Mouse (Mus musculus) adrenal gland (tissue): ENCODE results near the gene Fuk.
"Not testable (repeated sequence)": the region's sequence is repeated elsewhere in the genome, so short reads cannot be mapped to it uniquely, and the experiment has no call there.

ENCODE experiments used
- intact Hi-C: fragments of 180-260 bp; cut with DNase I; formaldehyde crosslinking; loops from one replicate; pipeline ENCODE4 v1.15.1; 2025
- long read RNA-seq, 2 experiments: library from polyadenylated mRNA; unstranded; transcript quantifications; one replicate each; pipeline ENCODE4 v2.0.0; 2020; ENCODE audit warnings: borderline replicate concordance in 1 of 2; ENCODE audit not compliant: insufficient replicate concordance in 1 of 2

Gene Fuk
- long read RNA-seq, experiment 1, partial matches to known transcripts: 1 of 4 reads
- long read RNA-seq, experiment 1, other reads (novel, unspliced or antisense): 0 of 4 reads
- long read RNA-seq, experiment 2, partial matches to known transcripts: 2 of 2 reads
- long read RNA-seq, experiment 2, other reads (novel, unspliced or antisense): 0 of 2 reads

DNA sequence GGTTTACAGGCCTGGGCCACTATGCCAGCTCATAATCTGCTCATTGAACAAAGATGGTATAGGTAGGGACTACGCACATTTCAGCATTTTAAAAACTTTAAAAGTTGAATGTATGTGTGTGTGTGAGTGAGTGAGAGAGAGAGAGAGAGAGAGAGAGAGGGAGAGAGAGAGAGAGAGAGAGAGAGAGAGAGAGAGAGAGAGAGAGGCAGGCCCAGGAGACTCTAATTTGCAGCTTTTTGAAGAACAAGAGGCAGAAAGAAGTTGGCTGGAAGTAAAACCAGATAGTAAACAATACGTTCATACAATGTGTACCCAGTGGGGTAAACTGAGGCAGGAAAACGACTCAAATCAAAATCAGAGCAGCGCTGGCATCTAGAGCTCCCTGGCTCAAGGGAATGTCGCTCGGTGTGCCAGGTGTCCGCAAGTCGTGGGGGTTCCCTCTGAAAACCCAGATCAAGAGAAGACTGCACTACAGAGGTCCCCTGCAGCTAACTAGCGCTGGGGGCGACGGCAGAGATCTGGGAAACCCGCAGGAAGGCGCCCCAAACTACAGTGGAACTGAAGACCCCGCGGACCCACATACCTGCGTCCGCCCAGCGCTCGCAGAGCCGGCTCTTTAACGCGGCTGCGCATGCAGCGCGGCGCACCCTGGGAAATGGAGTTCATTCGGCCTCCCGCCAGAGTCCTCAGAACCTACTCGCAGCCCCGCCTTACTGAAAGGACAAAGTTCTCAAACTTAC lies at the start of gene Fuk:
TSS of gene Fuk (minus strand) at position 650 of the 740 bp plus-strand sequence.
- intact Hi-C loops: loop anchor here (5.0 kb wide), 1 partner anchor 65 kb away; no protein-coding TSS in a partner anchor

DNA sequence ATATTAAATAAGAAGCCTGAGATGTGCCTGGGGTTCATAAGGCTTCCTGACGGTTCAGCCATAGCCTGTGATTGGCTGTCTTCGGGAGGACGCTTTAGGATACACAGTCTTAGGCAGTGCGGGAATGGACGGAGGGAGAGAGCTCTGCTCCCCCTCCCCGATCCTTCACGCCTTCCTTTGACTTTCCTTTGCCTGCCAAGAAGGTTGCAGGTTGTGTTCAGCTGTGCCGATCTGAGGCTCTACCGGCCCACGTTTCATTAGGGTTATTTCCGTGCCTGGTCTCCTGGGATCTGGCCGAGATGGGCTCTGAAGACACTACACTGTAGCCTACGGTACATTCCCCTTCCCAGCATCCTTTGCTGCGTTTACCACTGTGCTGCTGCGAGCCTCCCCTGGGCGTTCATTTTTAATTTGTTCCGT lies 47.8 kb upstream of the Fuk start:
- intact Hi-C loops: no loop called here

DNA sequence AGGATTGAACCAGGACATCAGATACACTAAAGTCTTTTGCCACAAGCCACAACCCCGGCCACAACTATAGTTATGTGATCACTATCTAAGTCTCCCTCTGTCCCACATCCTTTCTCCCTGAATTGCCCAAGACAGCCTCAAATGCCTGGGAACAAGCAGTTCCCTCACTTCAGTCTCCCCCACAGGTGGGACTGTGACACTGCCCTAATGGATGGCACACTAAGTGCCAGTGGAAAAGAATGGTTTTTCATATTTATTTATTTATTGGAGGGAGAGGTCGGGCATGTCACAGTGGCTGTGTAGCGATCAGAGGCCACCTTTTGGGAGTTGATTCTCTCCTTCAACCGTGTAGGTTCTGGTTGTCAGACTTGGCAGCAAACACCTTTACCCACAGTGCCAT lies 43.4 kb upstream of the Fuk start:
- intact Hi-C loops: no loop called here

DNA sequence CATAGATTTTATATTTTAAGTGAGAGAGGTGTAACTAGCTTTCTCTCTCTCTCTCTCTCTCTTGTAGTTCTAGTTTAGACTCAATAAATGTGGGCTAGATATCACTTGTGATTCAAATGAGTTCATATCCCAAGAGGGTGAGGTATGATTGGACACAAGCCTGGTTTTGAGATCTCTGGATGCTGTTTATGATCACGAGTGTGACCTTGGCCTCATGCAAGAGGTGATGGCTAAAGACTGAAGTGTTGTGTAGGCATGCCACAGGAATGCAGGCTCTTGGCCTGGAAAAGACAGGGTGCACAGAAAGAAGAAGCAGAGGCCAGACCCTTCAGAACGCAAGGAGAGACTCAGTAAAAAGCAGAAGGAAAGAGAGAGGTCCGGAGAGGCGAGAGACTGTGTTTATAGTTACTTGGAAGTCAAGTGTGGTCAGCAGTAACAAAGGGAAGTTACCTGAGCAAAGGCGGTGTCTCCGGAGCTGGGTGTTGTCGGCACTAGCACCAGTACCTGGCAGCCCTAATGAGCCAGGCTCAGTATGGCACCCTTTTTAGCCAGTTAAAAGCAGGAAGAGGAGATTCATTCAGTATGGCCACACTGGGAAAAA lies 42.1 kb upstream of the Fuk start:
- intact Hi-C loops: no loop called here

DNA sequence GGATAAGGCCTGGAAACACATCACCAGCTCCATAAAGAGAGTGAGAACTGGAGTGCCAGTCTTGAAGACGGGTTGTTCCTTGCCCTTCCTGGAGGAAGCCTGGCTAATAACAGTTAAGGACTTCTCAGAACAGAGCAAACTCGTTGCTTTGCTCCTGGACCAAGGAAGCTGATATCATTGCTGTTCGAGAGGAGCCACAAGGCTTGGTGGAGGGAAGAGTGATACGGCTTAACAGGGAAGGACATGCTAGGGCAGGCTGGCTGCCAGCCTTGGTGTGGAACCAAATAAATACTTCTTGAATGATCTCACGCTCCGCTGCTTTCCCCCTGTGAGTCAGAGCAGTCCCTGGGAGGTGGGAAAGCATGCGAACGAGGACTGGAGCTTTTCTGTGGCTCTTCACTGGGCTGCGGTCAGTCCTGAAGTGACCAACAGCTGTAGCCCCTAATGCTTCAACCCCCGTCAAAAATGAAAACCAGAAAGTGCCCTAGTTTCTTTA lies 39.2 kb upstream of the Fuk start:
- intact Hi-C loops: no loop called here

DNA sequence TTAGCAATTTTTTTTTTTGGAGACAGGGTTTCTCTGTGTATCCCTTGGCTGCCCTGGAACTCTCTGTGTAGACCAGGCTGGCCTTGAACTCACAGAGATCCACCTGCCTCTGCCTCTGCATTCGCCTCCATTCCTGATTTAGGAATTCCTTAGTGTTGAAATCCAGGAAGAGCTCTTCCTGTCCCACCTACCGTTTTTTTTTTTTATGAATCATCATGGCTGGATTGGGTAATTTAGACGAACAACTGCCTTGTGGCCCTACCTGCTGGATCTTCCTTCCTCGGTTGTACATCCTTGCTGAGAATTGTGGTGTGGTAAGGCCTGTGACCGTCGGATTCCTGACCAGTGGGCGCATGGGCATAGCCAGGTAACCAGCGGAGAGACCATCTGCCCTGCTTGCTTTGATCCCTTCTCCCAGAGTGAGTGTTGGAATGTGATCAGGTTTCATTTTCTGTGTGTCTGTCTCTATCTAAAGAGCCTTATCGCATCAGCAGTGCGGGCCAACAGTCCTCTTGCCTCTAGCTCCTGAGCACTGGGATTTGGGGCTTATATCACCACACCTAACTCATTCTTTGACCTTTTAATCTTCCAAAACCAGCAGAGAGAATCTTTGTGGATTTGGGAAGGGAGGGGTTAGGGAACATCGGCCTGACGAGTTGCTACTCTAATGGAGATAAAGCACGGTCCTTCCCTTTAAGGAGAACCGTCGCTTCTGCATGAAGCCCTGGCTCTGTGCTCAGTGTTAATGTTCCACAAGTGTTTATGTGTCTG lies 38.6 kb upstream of the Fuk start:
- intact Hi-C loops: no loop called here

DNA sequence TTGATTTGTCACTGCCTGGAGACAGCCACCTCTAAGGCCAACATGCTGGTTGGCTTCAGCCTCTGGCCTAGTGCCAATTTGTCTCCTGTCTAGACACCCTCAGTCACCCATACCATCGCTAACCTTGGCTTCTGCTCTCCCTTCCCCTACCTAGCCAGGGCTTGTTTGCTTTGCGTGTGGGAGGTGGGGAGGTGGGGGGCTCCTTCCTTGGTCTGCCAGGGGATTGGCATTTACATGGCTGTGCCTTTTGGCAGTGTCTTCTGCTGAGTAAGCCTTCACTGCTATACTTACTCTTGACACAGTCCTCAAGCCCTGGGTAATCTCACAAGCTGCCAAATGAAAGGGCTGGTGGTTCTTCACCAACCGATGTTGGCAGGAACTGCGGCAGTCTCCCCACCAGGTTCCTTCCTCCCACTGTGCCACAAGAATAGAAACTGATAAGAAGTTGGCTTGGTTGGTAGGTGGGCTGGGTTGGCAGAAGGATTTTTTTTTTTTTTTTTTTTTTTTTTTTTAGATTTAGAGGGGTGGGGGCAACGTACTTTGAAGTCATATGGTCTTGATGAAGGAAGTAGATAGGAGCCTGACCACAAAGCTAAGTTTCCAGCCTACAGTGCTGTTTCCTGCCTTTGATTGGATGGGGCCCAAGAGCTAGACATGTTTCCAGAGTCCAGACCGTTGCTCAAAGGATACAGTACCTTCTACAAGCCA lies 36.7 kb upstream of the Fuk start:
- intact Hi-C loops: no loop called here

DNA sequence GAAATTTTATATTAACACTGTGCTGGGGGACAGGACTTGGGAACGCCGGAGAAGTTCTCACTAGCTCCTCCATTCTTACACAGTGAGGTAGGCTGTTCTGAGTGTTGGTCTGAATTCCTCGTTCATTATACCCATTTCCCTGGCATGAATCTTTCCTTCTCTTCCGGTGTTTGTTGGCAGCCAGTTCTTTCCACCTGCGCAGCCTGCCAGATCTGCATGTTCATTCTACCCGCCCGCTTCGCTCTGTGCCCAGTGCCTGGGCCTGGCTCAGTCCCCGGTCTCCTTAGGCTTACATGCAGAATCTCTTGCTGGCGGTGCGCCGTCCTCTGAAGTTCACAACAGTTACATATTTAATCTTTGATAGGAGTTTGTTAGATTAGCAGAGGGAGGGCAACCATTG lies 33.9 kb upstream of the Fuk start:
- intact Hi-C loops: no loop called here

DNA sequence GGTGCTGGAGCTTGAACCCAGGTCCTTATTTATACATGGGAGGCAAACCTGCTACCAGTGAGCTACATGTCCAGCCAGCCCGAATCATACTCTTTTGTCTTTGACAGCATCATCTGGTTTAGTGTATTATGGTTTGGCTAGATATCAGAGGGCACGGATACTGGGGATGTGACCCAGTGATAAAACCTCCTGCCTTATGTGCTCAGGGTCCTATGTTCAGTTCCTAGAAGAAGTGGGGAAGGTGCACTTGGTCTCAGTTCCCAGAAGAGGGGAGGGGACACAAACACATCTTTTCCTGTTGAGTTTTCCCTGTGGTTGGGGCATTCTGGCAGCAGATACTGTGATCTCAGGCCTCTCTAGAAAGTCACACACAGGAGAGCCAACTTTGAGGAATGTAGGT lies 31.0 kb upstream of the Fuk start:
- intact Hi-C loops: no loop called here

DNA sequence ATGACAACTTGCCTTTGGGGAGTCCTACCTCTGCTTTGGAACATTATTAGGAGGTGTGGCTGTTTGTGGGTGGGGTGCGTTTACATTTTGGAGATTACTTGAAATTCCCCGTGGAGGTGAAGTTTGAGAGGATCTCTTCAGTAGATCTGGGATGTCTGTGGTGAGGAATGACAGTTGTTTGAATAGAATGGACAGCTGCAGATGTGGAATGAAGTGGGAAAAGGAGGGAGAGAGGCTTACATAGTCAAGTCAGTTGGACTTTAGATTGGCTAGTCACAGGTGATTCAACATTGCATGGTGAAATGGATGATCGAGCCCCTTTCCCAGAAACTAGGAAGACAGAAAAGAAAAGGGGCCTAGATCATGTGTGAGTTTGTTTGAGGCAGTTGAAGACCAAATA lies 30.2 kb upstream of the Fuk start:
- intact Hi-C loops: no loop called here

DNA sequence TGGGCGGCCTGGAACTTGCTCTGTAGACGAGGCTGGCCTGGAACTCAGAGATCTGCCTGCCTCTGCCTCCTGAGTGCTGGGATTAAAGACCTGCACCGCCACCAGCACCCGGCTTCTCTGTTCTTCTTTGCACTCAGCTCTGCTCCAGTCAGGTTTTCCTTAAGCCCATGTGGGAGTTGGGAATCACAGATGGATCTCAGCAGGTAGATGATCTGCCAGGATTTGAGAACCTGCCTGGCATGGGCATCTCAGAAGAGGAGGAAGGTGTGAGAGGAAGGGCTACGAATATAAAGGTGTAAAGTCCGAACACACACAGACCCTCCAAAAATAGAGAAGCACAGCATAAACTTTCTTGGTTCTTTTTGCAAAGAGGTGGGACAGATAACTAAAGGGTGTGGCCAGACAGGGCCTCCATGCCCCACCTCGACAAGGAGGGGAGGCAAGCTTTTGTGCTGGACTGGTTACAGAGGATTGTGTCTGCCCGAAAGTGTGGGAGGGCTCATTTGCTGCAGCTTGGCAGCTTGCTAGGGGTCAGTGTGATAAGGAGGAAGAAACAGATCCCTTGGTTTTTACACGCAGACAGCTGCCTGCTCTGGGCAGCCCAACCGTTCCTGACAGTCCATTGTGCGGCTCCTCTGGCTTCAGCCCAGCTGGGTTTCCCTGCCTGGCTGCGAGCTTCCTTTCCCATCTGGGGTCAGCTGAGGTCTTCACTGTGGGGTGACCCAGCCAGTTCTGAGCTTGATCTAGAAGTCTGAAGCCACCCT lies 29.1 kb upstream of the Fuk start:
- intact Hi-C loops: no loop called here

DNA sequence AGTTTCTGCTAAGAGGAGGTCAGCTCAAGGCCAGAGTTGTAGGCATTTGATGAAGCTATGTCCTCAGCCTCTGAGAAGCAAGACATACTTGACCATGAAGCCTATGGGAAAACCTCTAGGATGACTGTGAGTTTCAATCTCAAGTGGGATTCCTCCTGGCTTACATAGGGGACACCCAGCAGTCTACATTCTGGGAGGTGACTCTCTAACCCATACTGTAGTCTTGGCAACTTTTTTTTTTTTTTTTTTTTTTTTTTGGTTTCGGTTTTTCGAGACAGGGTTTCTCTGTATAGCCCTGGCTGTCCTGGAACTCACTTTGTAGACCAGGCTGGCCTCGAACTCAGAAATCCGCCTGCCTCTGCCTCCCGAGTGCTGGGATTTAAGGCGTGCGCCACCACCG lies 27.4 kb upstream of the Fuk start:
- intact Hi-C loops: not testable (repeated sequence)

DNA sequence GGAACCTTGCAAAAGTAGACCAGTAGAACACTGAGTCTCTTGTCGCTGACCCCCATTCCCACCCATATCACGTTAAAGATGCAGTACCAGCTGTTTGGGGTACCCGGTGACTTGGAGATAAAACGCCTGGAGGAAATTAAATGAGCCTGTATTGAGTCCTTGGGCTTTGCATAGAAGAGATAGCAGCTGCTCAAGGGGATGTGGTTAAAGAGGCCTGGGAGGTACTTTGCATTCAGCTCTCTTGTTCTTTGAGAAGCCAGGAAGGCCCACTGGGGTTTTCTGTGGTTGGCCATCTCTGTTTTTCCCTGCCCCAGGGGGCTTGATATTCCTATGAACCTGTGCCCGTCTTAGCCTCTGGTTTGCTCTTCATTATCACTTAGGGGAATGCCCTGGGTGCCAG lies 26.8 kb upstream of the Fuk start:
- intact Hi-C loops: no loop called here

DNA sequence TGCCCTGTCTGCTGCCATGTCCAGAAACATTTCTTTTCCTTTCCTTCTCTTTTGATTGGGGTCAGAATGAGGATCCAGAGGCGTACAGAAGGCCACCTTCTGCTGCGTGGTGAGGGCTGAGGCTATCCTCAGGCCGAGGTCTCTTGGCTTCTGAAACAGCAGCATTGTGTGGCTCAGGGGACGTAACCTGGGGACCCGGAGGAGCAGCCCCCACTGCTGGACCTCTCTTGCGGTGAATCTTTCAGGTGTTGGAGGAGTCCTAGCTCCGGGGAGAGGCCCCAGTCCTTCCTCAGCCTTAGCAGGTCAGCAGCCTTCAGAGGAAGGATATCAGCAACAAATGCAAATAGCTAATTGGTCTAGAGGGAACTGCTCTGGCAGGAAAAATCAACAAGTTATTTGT lies 26.1 kb upstream of the Fuk start:
- intact Hi-C loops: no loop called here

DNA sequence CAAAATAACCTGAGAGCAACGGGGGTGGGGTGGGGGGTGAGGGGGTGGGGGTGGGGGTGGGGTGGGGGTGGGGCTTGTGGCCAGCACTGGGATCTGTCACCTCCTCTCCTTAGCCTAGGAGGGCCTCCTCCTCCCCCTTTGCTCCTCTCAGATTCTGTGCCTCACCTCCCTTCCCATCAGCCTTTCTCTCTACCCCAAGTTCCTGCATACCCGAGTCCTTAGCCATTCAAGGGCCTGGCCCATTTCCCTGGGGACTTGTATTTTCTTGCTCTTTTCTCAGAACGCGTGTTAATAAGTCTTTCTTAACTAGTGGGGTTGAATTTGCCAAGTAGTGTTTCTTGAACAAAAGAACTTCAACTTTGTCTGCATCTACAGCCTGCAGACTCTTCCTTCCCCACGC lies 24.4 kb upstream of the Fuk start:
- intact Hi-C loops: no loop called here

DNA sequence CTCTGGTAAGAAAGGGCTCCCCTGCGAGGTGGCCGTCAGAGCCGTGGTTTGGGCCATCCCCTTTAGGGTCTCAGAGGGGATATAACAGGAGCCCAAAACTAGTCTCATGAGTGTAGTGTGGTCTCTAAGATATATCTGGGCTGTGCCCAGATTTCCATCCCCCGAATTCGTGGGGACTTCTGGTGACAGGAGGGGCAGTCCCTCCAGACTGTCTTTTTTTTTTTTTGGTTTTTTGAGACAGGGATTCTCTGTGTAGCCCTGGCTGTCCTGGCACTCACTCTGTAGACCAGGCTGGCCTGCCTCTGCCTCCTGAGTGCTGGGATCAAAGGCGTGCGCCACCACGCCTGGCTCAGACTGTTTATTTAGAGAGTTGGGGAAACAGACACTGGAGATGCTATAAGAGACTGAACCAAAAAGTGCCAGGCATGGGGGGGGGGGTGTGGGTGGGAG lies 23.4 kb upstream of the Fuk start:
- intact Hi-C loops: no loop called here

DNA sequence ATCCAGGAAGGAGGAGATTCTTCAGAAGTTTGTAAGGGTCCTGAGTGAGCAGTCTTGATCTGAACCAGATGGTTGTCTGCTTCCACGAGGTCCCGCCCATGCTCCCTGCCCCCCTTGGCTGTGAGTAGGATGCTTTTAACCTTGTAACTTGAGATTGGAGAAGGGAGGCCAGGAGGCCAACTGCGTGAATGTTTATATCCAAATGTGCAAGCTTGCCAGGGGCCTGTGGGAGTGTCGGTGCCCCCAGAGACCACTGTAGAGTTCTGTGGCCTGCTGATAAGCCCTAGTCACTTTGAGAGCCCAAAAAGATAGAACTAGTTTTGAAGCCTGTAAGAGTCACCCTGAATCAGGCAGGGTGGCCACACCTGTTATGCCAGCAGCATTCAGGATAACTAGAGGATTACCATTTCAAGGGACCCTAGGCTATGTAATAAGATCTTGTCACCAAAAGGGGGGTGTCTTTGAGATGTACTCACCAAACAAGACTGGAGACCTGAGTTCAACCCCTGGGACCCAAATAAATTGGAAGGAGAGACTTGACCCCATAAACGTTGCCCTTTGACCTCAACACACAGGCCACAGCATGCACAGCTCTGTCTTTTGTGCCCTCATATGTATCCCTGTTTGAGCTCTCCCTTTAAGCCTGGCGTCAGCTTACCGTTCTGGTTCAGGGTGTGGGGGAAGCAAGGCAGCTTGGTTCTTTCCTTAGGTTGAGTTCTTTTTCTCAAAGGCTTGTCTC lies 19.4 kb upstream of the Fuk start:
- intact Hi-C loops: loop anchor here (5.0 kb wide), 1 partner anchor 36 kb away; no protein-coding TSS in a partner anchor

DNA sequence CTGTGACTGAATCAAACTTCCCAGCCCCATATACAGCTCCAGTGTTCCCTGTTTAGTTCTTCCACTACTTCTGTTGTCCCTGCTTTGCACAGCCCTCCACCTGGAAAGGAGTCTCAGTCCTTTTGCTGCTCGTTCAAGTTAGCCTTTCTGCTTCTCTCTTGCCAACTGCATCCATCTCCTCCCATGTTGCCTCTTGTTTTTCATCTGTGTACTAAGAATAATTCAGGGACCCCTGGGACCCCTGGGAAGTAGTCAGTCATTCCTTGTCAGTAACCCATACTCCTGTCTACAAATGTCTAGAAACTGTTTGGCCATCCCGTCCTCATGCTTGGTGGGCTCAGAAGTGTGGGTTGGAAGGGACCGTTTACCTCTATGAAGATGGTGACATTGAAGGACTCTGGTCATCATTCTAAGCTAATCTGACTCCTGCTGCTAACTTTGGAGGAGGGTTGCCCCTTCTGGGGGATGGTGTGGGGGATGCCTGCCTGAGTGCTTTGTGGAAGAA lies 18.5 kb upstream of the Fuk start:
- intact Hi-C loops: loop anchor here (5.0 kb wide), 1 partner anchor 36 kb away; no protein-coding TSS in a partner anchor
